8 mouse cellular contexts compared by ENCODE assay signal in the genomic region with DNA sequence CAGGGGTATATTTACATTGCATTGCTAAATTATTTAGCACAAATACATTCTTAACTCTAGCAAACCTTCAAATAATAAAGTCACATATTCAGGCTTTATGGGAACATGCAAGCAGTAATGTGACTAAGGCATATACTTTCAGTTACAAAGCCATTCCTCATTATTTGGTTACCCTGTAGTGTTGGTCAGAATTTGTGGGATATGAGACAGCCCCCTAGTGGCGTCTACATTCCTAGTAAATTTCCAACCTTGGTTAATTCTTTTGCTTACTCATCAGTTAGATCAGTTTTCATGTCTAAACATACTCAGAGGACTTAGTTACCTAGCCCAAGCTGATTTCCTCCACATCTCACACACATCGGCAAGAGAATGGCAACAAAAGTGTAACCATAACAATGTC.
DNase-seq lines count a peak whose midpoint lies in the region; ATAC-seq lines count a peak whose summit lies in the region.

No protein-coding gene starts in this region.

- no peak overlapping the region for H3K27ac ChIP-seq in forebrain, embryonic 13.5 days
- H3K27ac ChIP-seq in neural tube, embryonic 14.5 days (ENCODE audit: low read depth, low read length) = no peak overlapping the region

- ATAC-seq in forebrain, embryonic 13.5 days = peak; percentile 76
- 0 out of 2 replicates have a peak, but pooled peaks have one; percentile 54 for ATAC-seq in neural tube, embryonic 14.5 days (ENCODE audit: low read depth)
- no peak for ATAC-seq in monocyte, adult 5-6 weeks (replicated peaks; ENCODE audit: insufficient number of reproducible peaks, low FRiP score, low TSS enrichment, poor library complexity, severe bottlenecking)

- no peak overlapping the region for H3K9ac ChIP-seq in forebrain, embryonic 13.5 days
- no peak overlapping the region for H3K9ac ChIP-seq in neural tube, embryonic 14.5 days (replicated peaks; ENCODE audit: low read depth, low read length)

- no peak overlapping the region for H3K4me2 ChIP-seq in forebrain, embryonic 13.5 days
- no peak overlapping the region for H3K4me2 ChIP-seq in neural tube, embryonic 14.5 days (ENCODE audit: low read depth, low read length)

- no peaks in the 10 kb centered on the region for H3K9me3 ChIP-seq in forebrain, embryonic 13.5 days (replicated peaks)
- no peaks in the 10 kb centered on the region for H3K9me3 ChIP-seq in neural tube, embryonic 14.5 days (ENCODE audit: control insufficient read depth, low read length)

- no peaks in the 10 kb centered on the region for H3K4me1 ChIP-seq in forebrain, embryonic 13.5 days
- H3K4me1 ChIP-seq in neural tube, embryonic 14.5 days (ENCODE audit: control insufficient read depth, insufficient read depth, low read length) = no peaks in the 10 kb centered on the region

- 49% methylated on average over 2 of the region's 2 CpGs for WGBS in forebrain, embryonic 13.5 days
- 45% methylated on average over 2 of the region's 2 CpGs for WGBS in neural tube, embryonic 14.5 days

- peak; percentile 4 for DNase-seq in cerebellum, adult 9-10 months
- DNase-seq in cerebellum, adult 9-11 months = no peak
- DNase-seq in left cerebral cortex, postnatal 25 days (ENCODE audit: low spot score in 2 of 2) = peak; percentile 40 to 55
- DNase-seq in left cerebral cortex, postnatal 10 days (ENCODE audit: extremely low spot score in 1 of 2, low spot score in 2 of 2) = no peak
- no peak for DNase-seq in c-Kit-positive CD71-positive TER-119-positive erythroid progenitor cells, embryonic 14.5 days (ENCODE audit: low spot score)

- H3K27me3 ChIP-seq in forebrain, embryonic 13.5 days = no peaks in the 10 kb centered on the region
- H3K27me3 ChIP-seq in neural tube, embryonic 14.5 days (ENCODE audit: control insufficient read depth, insufficient read depth, low read length) = no peaks in the 10 kb centered on the region

- H3K36me3 ChIP-seq in forebrain, embryonic 13.5 days (ENCODE audit: poor library complexity, severe bottlenecking) = no peaks in the 10 kb centered on the region
- no peaks in the 10 kb centered on the region for H3K36me3 ChIP-seq in neural tube, embryonic 14.5 days (ENCODE audit: control insufficient read depth, insufficient read depth, low read length)

- H3K4me3 ChIP-seq in forebrain, embryonic 13.5 days = no peak overlapping the region
- H3K4me3 ChIP-seq in neural tube, embryonic 14.5 days (ENCODE audit: low read depth, low read length) = no peak overlapping the region

- intact Hi-C loops in left cerebral cortex, postnatal 25 days (cut with DNase I) = loop anchor here (5.0 kb wide), 1 partner anchor 244 kb away; no protein-coding TSS in a partner anchor
- intact Hi-C loops in left cerebral cortex, postnatal 10 days (cut with DNase I) = no loop called here

Comparison
In these comparisons a context has a peak if more than half of its experiments do, and no peak if none do; other contexts are left out.
1. DNase-seq: peak in cerebellum, adult 9-10 months (single experiment) and left cerebral cortex, postnatal 25 days (2 of 2); none in cerebellum, adult 9-11 months (single experiment), left cerebral cortex, postnatal 10 days (0 of 2) and c-Kit-positive CD71-positive TER-119-positive erythroid progenitor cells, embryonic 14.5 days (single experiment).